Mouse (Mus musculus) right cerebral cortex, postnatal 14 days (tissue): ENCODE data around the gene Pidd1.
"Not testable (repeated sequence)": the region's sequence is repeated elsewhere in the genome, so short reads cannot be mapped to it uniquely, and the experiment has no call there.

Experiments used
- DNase-seq: peaks from one replicate; pipeline ENCODE4 v3.0.0; 2022

Gene Pidd1

DNA sequence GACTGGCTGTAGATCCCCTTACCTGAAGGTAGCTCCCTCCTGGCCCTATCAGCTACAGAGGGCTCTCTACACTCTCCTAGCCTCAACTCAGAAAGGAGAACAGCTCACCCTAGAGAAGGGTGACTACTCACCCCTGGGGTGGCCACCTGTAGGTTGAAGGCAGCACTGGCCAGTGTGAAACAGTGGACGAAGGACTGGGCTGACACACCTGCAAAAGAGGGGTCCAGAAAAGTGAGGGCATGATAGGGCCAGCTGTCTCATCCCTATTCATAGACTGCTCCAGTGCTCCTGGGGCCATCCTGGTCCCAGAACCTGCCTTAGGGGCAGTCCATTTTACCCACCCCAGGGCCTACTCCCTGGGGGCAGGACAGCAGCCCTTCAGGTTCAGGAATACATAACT, 32.2 kb downstream of the Pidd1 start:
- DNase-seq = no peak

- DNase-seq = no peak
These were observed 33.2 kb downstream of the Pidd1 start for GRCm38 (mm10) chr7:141410631-141411030.

DNA sequence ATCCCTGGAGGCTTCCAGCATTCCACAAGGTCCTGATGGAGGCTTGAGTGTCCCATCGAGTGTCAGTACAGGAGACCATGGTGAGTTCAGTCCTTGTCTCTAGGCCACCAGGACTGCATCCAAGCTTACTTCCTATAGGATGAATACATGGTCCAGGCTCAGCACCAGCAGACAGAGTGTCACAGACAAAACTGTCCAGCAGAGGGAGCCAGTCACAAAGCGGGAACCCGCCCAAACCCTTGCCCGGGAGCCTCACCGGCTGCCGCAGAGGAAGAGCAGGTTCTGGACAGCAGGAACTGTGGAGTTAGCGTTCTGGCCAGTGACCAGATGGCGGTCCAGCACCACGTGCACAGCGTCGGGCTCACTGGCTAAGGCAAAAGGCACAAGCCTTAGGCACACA, 35.0 kb downstream of the Pidd1 start:
- peak; percentile 88 for DNase-seq

- not testable (repeated sequence) for DNase-seq
These were observed 36.2 kb downstream of the Pidd1 start for GRCm38 (mm10) chr7:141407670-141408069.

DNA sequence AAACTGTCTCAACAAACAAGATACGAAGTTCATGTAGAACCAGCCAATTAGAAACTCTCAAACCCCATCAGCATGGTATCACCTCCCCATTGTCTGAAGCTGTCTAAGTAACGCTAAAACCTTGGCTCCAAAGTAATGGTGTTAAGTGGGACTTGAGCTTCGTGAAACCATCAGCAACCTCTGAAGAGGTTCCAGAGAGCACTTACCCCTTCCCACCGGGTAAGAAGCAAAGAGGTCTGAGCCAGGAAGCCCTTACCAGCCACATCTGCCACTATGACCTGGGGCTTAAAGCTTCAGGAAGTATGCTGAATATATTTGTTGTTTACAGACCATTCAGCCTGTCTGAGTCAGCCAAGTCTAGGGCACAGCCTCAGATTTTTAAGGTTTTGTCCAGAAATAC, 38.4 kb downstream of the Pidd1 start:
- DNase-seq = no peak

GRCm38 (mm10) chr7:141403305-141403704, 40.5 kb downstream of the Pidd1 start:
- peak; percentile 52 for DNase-seq

GRCm38 (mm10) chr7:141395348-141395747, 48.5 kb downstream of the Pidd1 start:
- DNase-seq = no peak

GRCm38 (mm10) chr7:141394771-141395170, 49.1 kb downstream of the Pidd1 start:
- DNase-seq = peak; percentile 69

DNA sequence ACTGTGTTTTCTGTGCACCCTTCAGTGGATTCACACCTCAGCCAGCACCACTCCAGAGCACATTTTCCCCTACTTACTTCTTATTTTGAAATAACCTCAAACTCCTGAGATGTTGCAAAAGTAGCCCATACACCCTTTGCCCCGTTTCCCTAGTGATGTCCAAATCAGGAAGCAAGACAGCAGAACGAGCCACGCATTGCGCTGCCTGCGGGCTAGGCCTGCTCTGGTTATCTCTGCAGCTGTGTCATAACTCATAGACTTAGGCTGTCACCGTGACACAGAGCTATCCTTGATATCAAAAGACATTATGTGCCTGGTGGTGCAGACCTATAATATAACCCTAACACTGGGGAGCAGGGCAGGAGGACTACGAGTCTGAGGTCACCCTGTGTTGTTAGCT, 49.7 kb downstream of the Pidd1 start:
- DNase-seq = no peak

DNA sequence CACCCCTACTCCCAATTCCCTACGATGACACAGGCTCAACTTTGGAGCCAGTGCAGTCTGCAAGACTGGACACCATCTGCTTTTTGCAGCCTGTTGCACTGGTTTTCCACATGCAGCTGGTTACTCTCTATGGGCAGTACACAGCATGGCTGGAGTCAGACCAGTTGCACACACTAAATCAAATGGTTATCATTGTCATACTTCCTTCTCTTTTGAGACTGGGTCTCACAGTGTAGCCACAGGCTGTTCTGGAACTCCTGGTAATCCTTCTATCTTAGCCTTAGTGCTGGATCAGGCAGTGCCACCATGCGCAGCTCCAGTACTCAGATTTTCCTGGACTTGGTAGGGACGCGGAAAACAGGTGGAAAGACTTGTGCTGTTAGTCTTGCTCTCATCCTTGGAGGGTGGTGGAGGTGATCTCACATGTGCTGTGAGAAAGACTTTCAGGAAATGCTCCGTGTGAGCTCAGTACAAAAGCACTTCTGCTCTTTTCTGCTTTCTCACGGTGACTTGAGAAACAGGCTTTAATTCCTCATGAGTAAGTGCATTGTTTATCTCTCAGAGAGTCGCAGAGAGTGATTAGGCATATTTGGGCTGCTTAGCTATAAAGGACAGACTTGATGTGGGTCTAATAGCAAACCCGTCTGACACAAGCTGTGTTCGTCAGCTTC, 51.1 kb downstream of the Pidd1 start:
- DNase-seq = no peak

- peak; percentile 95 for DNase-seq
These were observed 51.9 kb downstream of the Pidd1 start, which contains the start of gene Taldo1 for GRCm38 (mm10) chr7:141391625-141392551. Taldo1 (plus strand) TSS chr7:141392199.

DNA sequence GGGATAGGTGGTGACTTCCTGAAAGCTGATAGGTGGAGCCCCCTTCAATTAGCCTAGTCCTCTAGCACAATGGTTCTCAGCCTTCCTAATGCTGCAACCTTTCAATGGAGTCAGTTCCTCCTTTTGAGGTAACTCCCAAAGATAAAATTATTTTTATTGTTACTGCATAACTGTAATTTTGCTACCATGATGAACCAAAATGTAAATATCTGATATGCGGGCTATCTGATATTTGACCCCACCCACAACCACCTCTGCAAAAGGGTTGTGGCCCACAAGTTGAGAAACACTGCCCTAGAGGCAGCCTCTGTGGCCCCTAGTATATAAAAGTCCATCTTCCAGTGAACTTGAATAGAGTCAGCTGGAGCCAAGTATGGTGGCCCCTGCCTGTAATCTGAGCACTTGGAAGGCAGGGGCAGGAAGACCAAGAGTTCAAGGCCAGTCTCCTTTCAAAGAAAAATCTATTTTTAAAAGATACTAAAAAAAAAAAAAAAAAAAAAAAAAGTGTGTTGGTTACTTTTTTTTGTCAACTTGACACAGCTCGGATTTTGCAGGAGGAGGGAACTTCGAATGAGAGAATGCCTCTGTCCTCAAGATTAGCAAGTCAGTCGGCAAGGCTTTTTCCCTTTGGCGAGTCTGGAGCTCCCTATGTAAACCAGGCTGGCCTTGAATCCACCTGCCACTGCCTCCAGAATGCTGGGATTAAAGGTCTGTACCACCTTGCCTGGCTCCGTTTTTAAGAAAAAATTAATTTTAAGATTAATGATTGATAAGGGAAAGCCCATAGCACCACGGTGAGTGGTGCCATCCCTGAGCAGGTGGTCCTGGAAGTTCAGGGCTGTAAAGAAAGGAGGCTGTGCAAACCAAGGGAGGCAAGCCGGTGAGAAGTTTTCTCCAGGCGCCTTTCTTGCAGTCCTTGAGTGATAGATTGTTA, 53.2 kb downstream of the Pidd1 start:
- DNase-seq = no peak

GRCm38 (mm10) chr7:141388487-141389109, 55.2 kb downstream of the Pidd1 start:
- no peak for DNase-seq
